Mouse (Mus musculus) liver, embryonic 16.5 days (tissue): Measurements from ENCODE around the gene Neto2. TPM values are rescaled to one million over a fixed set of nuclear protein-coding genes. Genes with fewer than 3 reads are reported as not detected.
"Not testable (repeated sequence)": the region's sequence is repeated elsewhere in the genome, so short reads cannot be mapped to it uniquely, and the experiment has no call there.

Experiments used
- ATAC-seq: fragments of 200-750 bp; cut with Nextera tagmentation; 2 replicates; pipeline ENCODE4 v1.8.0; 2017; ENCODE audit warnings: low read depth, mild to moderate bottlenecking, moderate number of reproducible peaks, moderate library complexity
- H3K27ac ChIP-seq: fragments of 300-500 bp; sonication (generic); 2 replicates; pipeline ENCODE4 v1.5.1; 2014; ENCODE audit warnings: mild to moderate bottlenecking, low read length
- H3K27me3 ChIP-seq: fragments of 300-500 bp; sonication (generic); 2 replicates; pipeline ENCODE4 v1.6.1; 2014; ENCODE audit warnings: low read depth, low read length, mixed read lengths; ENCODE audit not compliant: control insufficient read depth, insufficient read depth
- H3K36me3 ChIP-seq: fragments of 300-500 bp; sonication (generic); 2 replicates; pipeline ENCODE4 v1.6.1; 2014; ENCODE audit warnings: mild to moderate bottlenecking; ENCODE audit not compliant: control insufficient read depth, insufficient read depth
- H3K4me1 ChIP-seq: fragments of 300-500 bp; sonication (generic); 2 replicates; pipeline ENCODE4 v1.6.1; 2014; ENCODE audit warnings: low read depth, low read length, mixed read lengths; ENCODE audit not compliant: control insufficient read depth
- H3K4me2 ChIP-seq: fragments of 300-500 bp; sonication (generic); 2 replicates; pipeline ENCODE4 v1.6.1; 2014; ENCODE audit warnings: low read depth, low read length, mixed read lengths
- H3K4me3 ChIP-seq: fragments of 300-500 bp; sonication (generic); 2 replicates; pipeline ENCODE4 v1.5.1; 2014; ENCODE audit warnings: low read depth, mild to moderate bottlenecking, low read length
- H3K9ac ChIP-seq: fragments of 300-500 bp; sonication (generic); 2 replicates; pipeline ENCODE4 v1.6.1; 2014; ENCODE audit warnings: low read depth, low read length
- H3K9me3 ChIP-seq: fragments of 300-500 bp; sonication (generic); replicated peaks from 2 replicates; pipeline ENCODE4 v1.6.1; 2016; ENCODE audit warnings: low read length; ENCODE audit not compliant: control insufficient read depth
- WGBS: fragments of 180-500 bp; shearing (Covaris S2); extraction: QIAGEN DNeasy Blood & Tissue Kit; methylation state at CpG from one replicate; pipeline ENCODE4 v1.1.7; 2014; ENCODE audit not compliant: insufficient replicate concordance; 5-methylcytosine and 5-hydroxymethylcytosine counted together
- polyA plus RNA-seq: library from polyadenylated mRNA; unstranded; fragments of >200 nt; fragmentation: Nextera tagmentation; extraction: Ambion mirVana; gene quantifications from 2 replicates; pipeline ENCODE4 v1.2.1, GENCODE M21; 2015

Gene Neto2
- polyA plus RNA-seq, 1 experiment from 2014 or later = 0.54 TPM

GRCm38 (mm10) chr8:85661995-85662394 lies 38.7 kb downstream of the Neto2 start:
- Histone ChIP-seq H3K4me3 (no peak overlapping the region), H3K4me1 (no peaks in the 10 kb centered on the region), H3K9ac (no peak overlapping the region), H3K4me2 (no peak overlapping the region), H3K27ac (no peak overlapping the region), H3K9me3 (no peaks in the 10 kb centered on the region), H3K36me3 (no peaks in the 10 kb centered on the region), H3K27me3 (no peaks in the 10 kb centered on the region)
- no peak for ATAC-seq
- 55% methylated on average over 5 of the region's 5 CpGs for WGBS

- 51% methylated on average over 2 of the region's 2 CpGs for WGBS
- Histone ChIP-seq H3K9me3 (no peaks in the 10 kb centered on the region), H3K27me3 (no peaks in the 10 kb centered on the region), H3K36me3 (no peaks in the 10 kb centered on the region), H3K4me3 (no peak overlapping the region), H3K4me1 (no peaks in the 10 kb centered on the region), H3K9ac (no peak overlapping the region), H3K4me2 (no peak overlapping the region), H3K27ac (no peak overlapping the region)
- no peak for ATAC-seq
Observed at GRCm38 (mm10) chr8:85651201-85651600, 49.5 kb downstream of the Neto2 start.

- no peak overlapping the region for H3K27ac ChIP-seq
- no peaks in the 10 kb centered on the region for H3K4me1 ChIP-seq
- H3K9ac ChIP-seq = no peak overlapping the region
- H3K36me3 ChIP-seq = no peaks in the 10 kb centered on the region
- no peaks in the 10 kb centered on the region for H3K27me3 ChIP-seq
- no peak overlapping the region for H3K4me2 ChIP-seq
- no peak overlapping the region for H3K4me3 ChIP-seq
- no peak for ATAC-seq
- no peaks in the 10 kb centered on the region for H3K9me3 ChIP-seq
Observed at GRCm38 (mm10) chr8:85648553-85648952, 52.2 kb downstream of the Neto2 start.

DNA sequence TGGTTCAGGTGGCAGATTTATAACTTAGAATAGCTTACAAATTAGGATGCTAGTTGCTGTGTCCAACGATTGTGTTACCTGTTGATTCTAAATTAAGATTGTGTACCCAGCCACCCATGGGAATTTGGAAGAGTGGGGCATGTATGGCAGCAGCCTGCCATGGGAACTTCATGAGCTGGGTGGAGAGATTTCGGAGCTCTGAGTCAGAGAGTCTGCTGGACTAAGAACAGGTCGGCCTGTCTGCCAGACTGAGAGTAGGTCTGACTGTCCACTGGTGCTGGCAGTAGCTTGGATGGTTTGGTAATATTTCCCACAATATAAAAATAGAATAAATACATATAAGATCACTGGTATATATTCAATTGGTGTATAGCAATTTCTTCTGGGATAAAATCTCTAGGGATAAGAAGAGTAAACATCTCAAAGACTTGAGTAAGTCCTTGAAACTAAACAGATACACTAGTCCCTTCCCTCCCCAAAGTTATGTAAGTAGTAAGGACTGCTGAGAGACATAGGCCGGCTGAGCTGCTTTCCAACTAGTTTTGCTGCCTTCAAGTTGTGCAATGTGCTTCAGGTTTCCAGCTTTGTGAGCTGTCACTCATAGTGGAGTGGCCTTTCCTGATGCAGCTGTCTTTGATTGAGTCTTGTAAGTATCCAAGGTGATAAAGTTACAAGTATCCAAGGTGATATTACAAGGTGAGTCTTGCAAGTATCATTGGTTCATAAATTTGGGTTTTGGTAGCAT lies 55.6 kb downstream of the Neto2 start:
- Histone ChIP-seq H3K4me1 (no peaks in the 10 kb centered on the region), H3K36me3 (no peaks in the 10 kb centered on the region), H3K4me3 (no peak overlapping the region), H3K9ac (no peak overlapping the region), H3K27ac (no peak overlapping the region), H3K4me2 (no peak overlapping the region), H3K27me3 (no peaks in the 10 kb centered on the region), H3K9me3 (no peaks in the 10 kb centered on the region)
- no peak for ATAC-seq
- WGBS = 68% methylated on average over 4 of the region's 4 CpGs

GRCm38 (mm10) chr8:85624450-85624849 lies 76.3 kb downstream of the Neto2 start:
- no peaks in the 10 kb centered on the region for H3K9me3 ChIP-seq
- no peak overlapping the region for H3K4me3 ChIP-seq
- WGBS = 48% methylated on average over 6 of the region's 6 CpGs
- ATAC-seq = no peak
- H3K4me2 ChIP-seq = no peak overlapping the region
- no peaks in the 10 kb centered on the region for H3K27me3 ChIP-seq
- H3K4me1 ChIP-seq = no peaks in the 10 kb centered on the region
- no peak overlapping the region for H3K9ac ChIP-seq
- H3K27ac ChIP-seq = no peak overlapping the region
- H3K36me3 ChIP-seq = no peaks in the 10 kb centered on the region

GRCm38 (mm10) chr8:85623246-85623645 lies 77.5 kb downstream of the Neto2 start:
- no peak overlapping the region for H3K27ac ChIP-seq
- no peak for ATAC-seq
- WGBS = 75% methylated on average over 5 of the region's 5 CpGs
- H3K4me2 ChIP-seq = no peak overlapping the region
- H3K9me3 ChIP-seq = no peaks in the 10 kb centered on the region
- no peak overlapping the region for H3K9ac ChIP-seq
- no peaks in the 10 kb centered on the region for H3K27me3 ChIP-seq
- H3K36me3 ChIP-seq = no peaks in the 10 kb centered on the region
- H3K4me1 ChIP-seq = no peaks in the 10 kb centered on the region
- H3K4me3 ChIP-seq = no peak overlapping the region

DNA sequence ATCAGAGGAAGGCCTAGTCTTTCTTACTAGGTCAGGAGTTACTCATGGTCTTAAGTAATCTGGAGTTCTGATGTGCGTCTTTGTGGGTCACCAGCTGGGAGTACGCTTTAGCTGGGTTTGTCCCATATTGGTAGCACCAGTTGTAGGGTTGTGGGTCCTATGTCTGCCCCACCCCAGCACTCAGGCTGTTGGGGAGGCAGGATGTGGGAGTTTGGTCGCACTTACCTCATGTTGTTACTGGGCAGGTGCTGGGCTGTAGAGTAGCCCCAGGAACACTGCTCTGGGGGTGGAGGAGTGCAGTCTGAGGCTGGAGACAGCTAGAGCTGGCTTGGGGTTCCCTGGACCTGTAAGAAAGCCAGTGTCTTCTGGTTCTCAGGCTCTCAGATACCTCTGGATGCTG lies 81.9 kb downstream of the Neto2 start:
- Histone ChIP-seq H3K4me2 (no peak overlapping the region), H3K4me1 (no peaks in the 10 kb centered on the region), H3K27ac (no peak overlapping the region), H3K27me3 (no peaks in the 10 kb centered on the region), H3K9ac (no peak overlapping the region), H3K4me3 (no peak overlapping the region), H3K9me3 (no peaks in the 10 kb centered on the region), H3K36me3 (no peaks in the 10 kb centered on the region)
- 65% methylated on average over 3 of the region's 3 CpGs for WGBS
- ATAC-seq = no peak

- not testable (repeated sequence) for H3K27me3 ChIP-seq, H3K9me3 ChIP-seq, H3K36me3 ChIP-seq, H3K4me1 ChIP-seq, H3K27ac ChIP-seq, H3K9ac ChIP-seq, ATAC-seq, H3K4me3 ChIP-seq, H3K4me2 ChIP-seq
- 51% methylated on average over 3 of the region's 3 CpGs for WGBS
Observed at GRCm38 (mm10) chr8:85617125-85617524, 83.6 kb downstream of the Neto2 start.

DNA sequence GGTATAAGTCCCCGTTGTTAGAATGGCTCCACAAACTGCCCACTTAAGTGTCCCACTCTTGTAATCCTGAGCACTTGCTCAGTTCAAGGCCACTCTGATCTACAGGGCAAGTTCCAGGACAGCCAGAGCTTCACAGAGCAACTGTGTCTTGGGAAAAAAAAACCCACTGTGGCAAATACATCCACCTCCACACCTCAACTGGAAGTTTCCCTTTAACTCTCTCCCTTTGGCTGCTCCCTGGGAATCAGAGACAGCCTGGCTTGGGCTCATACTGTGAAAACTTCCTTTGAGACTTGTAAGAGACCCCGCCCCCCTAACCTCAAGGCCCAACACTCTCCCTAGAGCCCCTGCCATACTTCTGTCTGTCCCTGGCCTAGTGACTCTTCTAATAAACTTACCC lies 91.9 kb downstream of the Neto2 start:
- no peaks in the 10 kb centered on the region for H3K9me3 ChIP-seq
- H3K4me3 ChIP-seq = no peak overlapping the region
- peaks cover 2% of the 10 kb centered on the region; the same call in 1 of the 2 replicates for H3K4me1 ChIP-seq
- no peak overlapping the region for H3K27ac ChIP-seq
- WGBS = 69% methylated on average over 2 of the region's 2 CpGs
- no peaks in the 10 kb centered on the region for H3K36me3 ChIP-seq
- no peak overlapping the region for H3K9ac ChIP-seq
- no peak overlapping the region for H3K4me2 ChIP-seq
- ATAC-seq = no peak
- H3K27me3 ChIP-seq = no peaks in the 10 kb centered on the region
